Mouse (Mus musculus): ENCODE data around the gene Serf2. TPM values are rescaled to one million over a fixed set of nuclear protein-coding genes. Genes with fewer than 3 reads are reported as not detected.

Serf2 gene
- polyA plus RNA-seq, 2 experiments: 459 to 635 TPM

DNA sequence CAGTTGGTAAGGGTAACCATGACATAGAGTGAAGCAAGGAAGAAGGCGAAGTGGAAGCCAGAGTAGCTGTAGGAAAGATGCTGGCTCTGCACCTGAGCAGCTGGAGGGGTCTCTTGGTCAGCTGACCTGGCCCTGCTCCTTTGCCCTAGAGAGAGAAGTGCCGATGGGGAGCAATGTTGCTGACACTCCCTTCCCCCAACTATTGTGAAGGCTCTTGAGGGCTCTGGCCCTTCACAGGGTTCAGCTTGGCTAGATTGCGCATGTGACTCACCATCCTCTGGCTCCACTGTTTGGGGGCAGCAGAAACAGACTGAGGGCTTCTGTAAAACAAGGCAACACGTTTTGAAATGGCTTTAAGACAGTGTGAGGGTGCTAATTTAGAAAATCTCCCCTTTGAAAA lies 3.4 kb downstream of the Serf2 start:
- Histone ChIP-seq H3K4me2 (replicated peaks; ENCODE audit: low read depth, low read length, severe bottlenecking) (no peak overlapping the region), H3K36me3 (ENCODE audit: control insufficient read depth, insufficient read depth, low read length) (peaks cover 37% of the 10 kb centered on the region), H3K4me1 (ENCODE audit: control insufficient read depth, insufficient read depth, low read length) (peaks cover 13% of the 10 kb centered on the region), H3K27me3 (ENCODE audit: control insufficient read depth, insufficient read depth, low read length) (no peaks in the 10 kb centered on the region), H3K27ac (replicated peaks; ENCODE audit: low read depth, low read length) (no peak overlapping the region), H3K9ac (ENCODE audit: low read depth, low read length, severe bottlenecking) (no peak overlapping the region), H3K9me3 (ENCODE audit: control insufficient read depth, low read length) (no peaks in the 10 kb centered on the region), H3K4me3 (replicated peaks; ENCODE audit: low read length) (no peak overlapping the region)
- 81% methylated on average over 4 of the region's 4 CpGs for WGBS
- DNase-seq (ENCODE audit: low spot score) (no peak), ATAC-seq (ENCODE audit: low FRiP score, low read depth) (no peak)
- TF ChIP-seq POLR2A (IDR thresholded peaks at IDR 0.05; ENCODE audit: borderline replicate concordance, extremely low read depth, insufficient read depth, insufficient read length): no peak

DNA sequence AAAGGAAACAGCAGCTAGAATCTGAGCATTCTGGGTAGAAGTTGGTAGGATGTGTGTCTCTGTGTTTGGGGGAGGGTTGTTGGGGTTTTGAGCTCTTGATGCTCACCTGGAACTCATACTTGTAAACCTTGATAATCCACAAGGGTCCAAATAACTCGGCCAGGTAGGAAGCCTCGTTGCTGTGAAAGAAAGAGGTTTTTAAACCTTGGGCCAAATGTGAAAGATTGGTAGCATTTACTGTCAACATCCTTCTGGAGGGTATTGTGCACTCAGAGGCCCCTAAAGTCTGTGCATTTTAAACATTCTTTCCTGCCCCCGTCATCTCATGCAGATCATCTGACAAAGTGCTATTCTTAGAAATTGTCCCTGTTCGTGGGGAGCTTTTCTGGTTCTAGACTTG lies 4.0 kb downstream of the Serf2 start, which contains the start of gene Hypk:
Hypk (plus strand) TSS at position 301 of the 400 bp plus-strand sequence.
- Histone ChIP-seq H3K4me1 (ENCODE audit: control insufficient read depth, insufficient read depth, low read length) (peaks cover 13% of the 10 kb centered on the region), H3K9ac (ENCODE audit: low read depth, low read length, severe bottlenecking) (no peak within 1 kb of the TSS), H3K4me2 (replicated peaks; ENCODE audit: low read depth, low read length, severe bottlenecking) (no peak within 1 kb of the TSS), H3K27ac (replicated peaks; ENCODE audit: low read depth, low read length) (no peak within 1 kb of the TSS), H3K27me3 (ENCODE audit: control insufficient read depth, insufficient read depth, low read length) (no peaks in the 10 kb centered on the region), H3K9me3 (ENCODE audit: control insufficient read depth, low read length) (no peaks in the 10 kb centered on the region), H3K4me3 (replicated peaks; ENCODE audit: low read length) (no peak within 1 kb of the TSS), H3K36me3 (ENCODE audit: control insufficient read depth, insufficient read depth, low read length) (peaks cover 37% of the 10 kb centered on the region)
- no peak for ATAC-seq (ENCODE audit: low FRiP score, low read depth)
- DNase-seq (ENCODE audit: low spot score): no peak
- no peak for TF ChIP-seq POLR2A (IDR thresholded peaks at IDR 0.05; ENCODE audit: borderline replicate concordance, extremely low read depth, insufficient read depth, insufficient read length)
- 62% methylated on average over 4 of the region's 4 CpGs for WGBS

DNA sequence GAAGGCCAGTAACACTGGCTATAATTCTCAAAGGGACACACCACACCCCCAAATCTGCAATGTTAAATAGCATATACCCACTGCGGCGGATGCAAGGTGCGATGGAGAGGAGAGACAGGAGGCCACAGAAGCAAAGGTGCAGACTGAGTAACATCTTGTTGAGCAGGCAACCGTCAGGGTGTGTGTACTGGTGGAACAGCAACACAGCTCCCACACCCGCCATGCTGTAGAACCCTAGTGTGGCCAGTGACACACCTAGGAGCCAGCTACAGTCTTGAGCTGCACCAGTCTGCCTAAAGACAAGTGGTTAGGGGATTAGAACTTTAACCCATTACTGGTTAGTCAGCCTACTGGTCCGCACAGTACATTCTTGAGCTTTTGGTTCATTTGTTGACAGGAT lies 4.9 kb downstream of the Serf2 start:
- H3K4me2 ChIP-seq (replicated peaks; ENCODE audit: low read depth, low read length, severe bottlenecking): no peak overlapping the region
- no peak overlapping the region for H3K9ac ChIP-seq (ENCODE audit: low read depth, low read length, severe bottlenecking)
- TF ChIP-seq POLR2A (IDR thresholded peaks at IDR 0.05; ENCODE audit: borderline replicate concordance, extremely low read depth, insufficient read depth, insufficient read length): no peak
- H3K27me3 ChIP-seq (ENCODE audit: control insufficient read depth, insufficient read depth, low read length): no peaks in the 10 kb centered on the region
- 82% methylated on average over 6 of the region's 6 CpGs for WGBS
- DNase-seq (ENCODE audit: low spot score) (no peak), ATAC-seq (ENCODE audit: low FRiP score, low read depth) (no peak)
- H3K4me3 ChIP-seq (replicated peaks; ENCODE audit: low read length): no peak overlapping the region
- H3K36me3 ChIP-seq (ENCODE audit: control insufficient read depth, insufficient read depth, low read length): peaks cover 44% of the 10 kb centered on the region
- H3K9me3 ChIP-seq (ENCODE audit: control insufficient read depth, low read length): no peaks in the 10 kb centered on the region
- peaks cover 13% of the 10 kb centered on the region for H3K4me1 ChIP-seq (ENCODE audit: control insufficient read depth, insufficient read depth, low read length)
- no peak overlapping the region for H3K27ac ChIP-seq (replicated peaks; ENCODE audit: low read depth, low read length)

DNA sequence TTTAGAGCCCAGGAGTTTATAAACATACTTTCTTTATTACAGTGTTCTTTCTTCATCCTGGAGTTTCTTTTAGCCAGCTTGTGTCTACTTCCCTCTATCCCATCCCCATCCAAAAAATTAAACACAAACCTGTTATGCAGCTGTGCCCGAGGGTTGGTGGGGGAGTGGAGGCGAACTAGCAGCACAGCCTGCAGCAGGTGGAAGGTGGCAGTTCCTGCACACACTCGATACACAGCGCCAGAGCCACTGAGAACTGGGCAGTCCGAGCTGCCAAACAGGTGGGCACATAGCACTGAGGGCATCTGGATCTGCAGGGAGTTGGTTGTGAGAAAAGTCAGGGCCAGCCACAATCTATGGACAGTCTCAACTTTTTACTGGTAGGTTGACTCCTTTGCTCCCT lies 6.5 kb downstream of the Serf2 start:
- 69% methylated on average over 5 of the region's 5 CpGs for WGBS
- H3K27me3 ChIP-seq (ENCODE audit: control insufficient read depth, insufficient read depth, low read length): no peaks in the 10 kb centered on the region
- no peak overlapping the region for H3K4me2 ChIP-seq (replicated peaks; ENCODE audit: low read depth, low read length, severe bottlenecking)
- H3K27ac ChIP-seq (replicated peaks; ENCODE audit: low read depth, low read length): no peak overlapping the region
- H3K36me3 ChIP-seq (ENCODE audit: control insufficient read depth, insufficient read depth, low read length): peaks cover 46% of the 10 kb centered on the region
- no peaks in the 10 kb centered on the region for H3K9me3 ChIP-seq (ENCODE audit: control insufficient read depth, low read length)
- no peak for TF ChIP-seq POLR2A (IDR thresholded peaks at IDR 0.05; ENCODE audit: borderline replicate concordance, extremely low read depth, insufficient read depth, insufficient read length)
- peaks cover 9% of the 10 kb centered on the region for H3K4me1 ChIP-seq (ENCODE audit: control insufficient read depth, insufficient read depth, low read length)
- no peak overlapping the region for H3K4me3 ChIP-seq (replicated peaks; ENCODE audit: low read length)
- H3K9ac ChIP-seq (ENCODE audit: low read depth, low read length, severe bottlenecking): no peak overlapping the region
- no peak for ATAC-seq (ENCODE audit: low FRiP score, low read depth)
- no peak for DNase-seq (ENCODE audit: low spot score)

DNA sequence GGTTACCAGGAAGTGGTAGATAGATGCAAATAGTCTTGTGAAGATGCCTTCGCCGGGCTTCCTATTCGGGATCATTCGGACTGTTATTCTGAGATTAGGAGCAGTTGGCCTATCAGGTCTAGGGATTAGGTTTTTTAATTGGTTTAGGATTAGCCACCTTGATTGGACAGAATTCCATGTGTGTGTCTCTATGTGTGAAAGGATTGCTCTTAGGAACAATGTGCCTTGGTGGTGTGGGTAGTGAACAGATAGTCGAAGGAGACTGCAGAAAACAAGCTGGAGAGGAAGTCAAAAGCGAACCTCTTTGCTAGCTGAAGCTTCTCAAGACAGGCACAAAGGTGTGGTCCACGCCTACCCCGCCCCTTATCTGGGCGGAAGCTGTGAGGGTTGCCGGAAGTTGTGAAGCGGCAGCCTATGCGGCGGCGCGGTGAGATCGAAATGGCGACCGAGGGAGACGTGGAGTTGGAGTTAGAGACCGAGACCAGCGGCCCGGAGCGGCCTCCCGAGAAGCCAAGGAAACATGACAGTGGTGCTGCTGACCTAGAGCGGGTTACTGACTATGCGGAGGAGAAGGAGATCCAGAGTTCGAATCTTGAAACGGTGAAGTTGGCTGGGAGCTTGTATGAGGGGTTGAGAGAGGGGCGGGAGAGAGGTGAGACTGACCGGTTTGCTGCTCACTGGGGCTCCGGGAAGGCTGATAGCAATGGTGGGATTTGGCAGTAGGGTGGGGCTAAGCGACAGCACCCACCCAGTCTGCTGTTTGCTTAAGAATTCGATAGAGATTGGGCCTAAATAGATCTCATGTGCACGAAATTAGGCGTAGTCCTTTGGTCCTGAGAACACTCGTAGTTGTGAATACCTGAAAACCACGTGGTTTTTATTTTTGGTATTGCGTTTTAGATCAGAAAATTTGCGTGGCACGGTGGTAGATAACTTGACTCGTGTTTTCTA lies 8.0 kb downstream of the Serf2 start, which contains the start of gene Serinc4:
Serinc4 (minus strand) TSS at position 90 of the 951 bp plus-strand sequence.
- H3K9ac ChIP-seq (ENCODE audit: low read depth, low read length, severe bottlenecking): peak within 1 kb of the TSS; percentile 76
- TF ChIP-seq POLR2A (IDR thresholded peaks at IDR 0.05; ENCODE audit: borderline replicate concordance, extremely low read depth, insufficient read depth, insufficient read length): 0 out of 2 replicates have a peak, but pooled peaks have one; percentile 36
- peak within 1 kb of the TSS; percentile 56 for H3K4me2 ChIP-seq (replicated peaks; ENCODE audit: low read depth, low read length, severe bottlenecking)
- ATAC-seq (ENCODE audit: low FRiP score, low read depth): peak; percentile 91
- peak; percentile 85 for DNase-seq (ENCODE audit: low spot score)
- peaks cover 44% of the 10 kb centered on the region for H3K36me3 ChIP-seq (ENCODE audit: control insufficient read depth, insufficient read depth, low read length)
- peak within 1 kb of the TSS; percentile 67 for H3K27ac ChIP-seq (replicated peaks; ENCODE audit: low read depth, low read length)
- no peaks in the 10 kb centered on the region for H3K9me3 ChIP-seq (ENCODE audit: control insufficient read depth, low read length)
- WGBS: 4% methylated on average over 41 of the region's 41 CpGs
- peak within 1 kb of the TSS; percentile 68 for H3K4me3 ChIP-seq (replicated peaks; ENCODE audit: low read length)
- peaks cover 3% of the 10 kb centered on the region; the same call in 1 of the 2 replicates for H3K4me1 ChIP-seq (ENCODE audit: control insufficient read depth, insufficient read depth, low read length)
- no peaks in the 10 kb centered on the region for H3K27me3 ChIP-seq (ENCODE audit: control insufficient read depth, insufficient read depth, low read length)

All from limb, embryonic 14.5 days (tissue).